24 mouse cellular contexts compared by ENCODE assay signal in genomic region chr11:80159018-80159417, GRCm38 (mm10). TPM values are rescaled to one million over a fixed set of nuclear protein-coding genes. Genes with fewer than 3 reads are reported as not detected.
A peak's percentile ranks its signal among the peaks of the same experiment; 100 is the strongest.
DNase-seq lines count a peak whose midpoint lies in the region; ATAC-seq and TF ChIP-seq lines count a peak whose summit lies in the region.
"Had no signal": no experiment of that assay in that cellular context is flagged by ENCODE, and none has a peak within 500 bp of the region (broad histone marks: within the 10 kb centered on the region; RNA-seq: fewer than 3 reads in every experiment).

No protein-coding gene starts in this region.

- DNase-seq in liver, embryonic 11.5 days (ENCODE audit: low spot score): no peak
- DNase-seq in liver, embryonic 14.5 days (ENCODE audit: low read depth in 3 of 3, low spot score in 3 of 3): no peak
- DNase-seq in adipocyte (ENCODE audit: low spot score): no peak
- DNase-seq in kidney, postnatal 14 days: no peak
- no peak for DNase-seq in limb, embryonic 10.5 days (ENCODE audit: low spot score)
- DNase-seq: adrenal gland, adult 2 months; adrenal gland, postnatal 36 days; cerebellum, adult 18-20 months; cerebellum, postnatal 10 days; kidney, adult 11 months; kidney, postnatal 4 days; lung, adult 2 months; lung, postnatal 10 days had no signal

- no peak for TF ChIP-seq EP300 in liver, embryonic 14.5 days (IDR thresholded peaks at IDR 0.05; ENCODE audit: low read depth)

- H3K4me2 ChIP-seq in liver, embryonic 12.5 days: no peak overlapping the region
- no peak overlapping the region for H3K4me2 ChIP-seq in liver, embryonic 11.5 days
- no peak overlapping the region for H3K4me2 ChIP-seq in liver, embryonic 14.5 days (ENCODE audit: low read depth)
- no peak overlapping the region for H3K4me2 ChIP-seq in stomach, embryonic 15.5 days
- H3K4me2 ChIP-seq: heart, embryonic 15.5 days; hindbrain, embryonic 12.5 days; midbrain, embryonic 13.5 days; neural tube, embryonic 13.5 days had no signal

- H3K4me3 ChIP-seq in liver, embryonic 12.5 days: no peak overlapping the region
- H3K4me3 ChIP-seq in liver, embryonic 11.5 days (ENCODE audit: low read depth, low read length): no peak overlapping the region
- no peak overlapping the region for H3K4me3 ChIP-seq in liver, embryonic 14.5 days (ENCODE audit: insufficient read depth in 1 of 2, low read depth in 2 of 2, low read length in 2 of 2)
- no peak overlapping the region for H3K4me3 ChIP-seq in stomach, embryonic 15.5 days (replicated peaks)
- H3K4me3 ChIP-seq in limb, embryonic 10.5 days: no peak overlapping the region
- H3K4me3 ChIP-seq: erythroblast, embryonic 14.5 days; heart, embryonic 15.5 days; hindbrain, embryonic 12.5 days; midbrain, embryonic 13.5 days; neural tube, embryonic 13.5 days had no signal

- no peak overlapping the region; the same call in 1 of the 2 replicates for H3K27ac ChIP-seq in liver, embryonic 12.5 days
- no peak overlapping the region for H3K27ac ChIP-seq in liver, embryonic 11.5 days (ENCODE audit: low read depth, low read length)
- H3K27ac ChIP-seq in liver, embryonic 14.5 days: no peak overlapping the region
- H3K27ac ChIP-seq in stomach, embryonic 15.5 days: no peak overlapping the region
- no peak overlapping the region for H3K27ac ChIP-seq in limb, embryonic 10.5 days
- H3K27ac ChIP-seq: heart, embryonic 15.5 days; hindbrain, embryonic 12.5 days; hindbrain, postnatal 0 days; macrophage; midbrain, embryonic 13.5 days; neural tube, embryonic 13.5 days had no signal

- no peak overlapping the region for H3K9ac ChIP-seq in liver, embryonic 12.5 days
- no peak overlapping the region for H3K9ac ChIP-seq in liver, embryonic 11.5 days (ENCODE audit: low read depth, low read length)
- H3K9ac ChIP-seq in liver, embryonic 14.5 days (replicated peaks): no peak overlapping the region
- H3K9ac ChIP-seq in stomach, embryonic 15.5 days: no peak overlapping the region
- H3K9ac ChIP-seq: heart, embryonic 15.5 days; hindbrain, embryonic 12.5 days; midbrain, embryonic 13.5 days; neural tube, embryonic 13.5 days had no signal

- peaks cover 41% of the 10 kb centered on the region for H3K27me3 ChIP-seq in liver, embryonic 12.5 days (replicated peaks)
- H3K27me3 ChIP-seq in liver, embryonic 11.5 days (replicated peaks; ENCODE audit: control insufficient read depth, insufficient read depth, low read length): peaks cover 14% of the 10 kb centered on the region
- peaks cover 10% of the 10 kb centered on the region for H3K27me3 ChIP-seq in liver, embryonic 14.5 days (ENCODE audit: control insufficient read depth, insufficient read depth, low read length)
- H3K27me3 ChIP-seq in stomach, embryonic 15.5 days (replicated peaks): peaks cover 14% of the 10 kb centered on the region
- peaks cover 49% of the 10 kb centered on the region for H3K27me3 ChIP-seq in limb, embryonic 10.5 days (ENCODE audit: low read depth, poor library complexity, severe bottlenecking)

- no peaks in the 10 kb centered on the region for H3K9me3 ChIP-seq in liver, embryonic 12.5 days (replicated peaks)
- H3K9me3 ChIP-seq in liver, embryonic 11.5 days (ENCODE audit: control insufficient read depth, low read length): no peaks in the 10 kb centered on the region
- H3K9me3 ChIP-seq in liver, embryonic 14.5 days (ENCODE audit: control insufficient read depth, low read length): no peaks in the 10 kb centered on the region
- H3K9me3 ChIP-seq in stomach, embryonic 15.5 days: no peaks in the 10 kb centered on the region
- no peaks in the 10 kb centered on the region for H3K9me3 ChIP-seq in limb, embryonic 10.5 days (replicated peaks)
- H3K9me3 ChIP-seq: heart, embryonic 15.5 days; hindbrain, embryonic 12.5 days; midbrain, embryonic 13.5 days; neural tube, embryonic 13.5 days had no signal

- no peak for TF ChIP-seq CTCF in liver, embryonic 14.5 days (IDR thresholded peaks at IDR 0.05; ENCODE audit: low read depth)

- H3K4me1 ChIP-seq in liver, embryonic 12.5 days: peaks cover 7% of the 10 kb centered on the region
- H3K4me1 ChIP-seq in liver, embryonic 11.5 days (replicated peaks; ENCODE audit: control insufficient read depth, insufficient read depth, low read length): no peaks in the 10 kb centered on the region; the same call in 1 of the 2 replicates
- no peaks in the 10 kb centered on the region; a peak in 1 of 4 replicates for H3K4me1 ChIP-seq in liver, embryonic 14.5 days (replicated peaks; ENCODE audit: control insufficient read depth in 2 of 2, insufficient read depth in 2 of 2, low read length in 1 of 2)
- H3K4me1 ChIP-seq in stomach, embryonic 15.5 days: peaks cover 7% of the 10 kb centered on the region; the same call in 1 of the 2 replicates
- peaks cover 7% of the 10 kb centered on the region for H3K4me1 ChIP-seq in limb, embryonic 10.5 days

- WGBS in liver, embryonic 12.5 days (ENCODE audit: insufficient replicate concordance): 67% methylated on average over 7 of the region's 7 CpGs
- 74% methylated on average over 7 of the region's 7 CpGs for WGBS in liver, embryonic 11.5 days
- WGBS in liver, embryonic 14.5 days (ENCODE audit: insufficient replicate concordance): 60% methylated on average over 7 of the region's 7 CpGs
- 69% methylated on average over 7 of the region's 7 CpGs for WGBS in stomach, embryonic 15.5 days
- WGBS in limb, embryonic 10.5 days: 86% methylated on average over 7 of the region's 7 CpGs

- H3K36me3 ChIP-seq in liver, embryonic 12.5 days: no peaks in the 10 kb centered on the region
- H3K36me3 ChIP-seq in liver, embryonic 11.5 days (ENCODE audit: control insufficient read depth, insufficient read depth, low read length): no peaks in the 10 kb centered on the region
- no peaks in the 10 kb centered on the region for H3K36me3 ChIP-seq in liver, embryonic 14.5 days (replicated peaks; ENCODE audit: control insufficient read depth, insufficient read depth, low read depth)
- no peaks in the 10 kb centered on the region for H3K36me3 ChIP-seq in stomach, embryonic 15.5 days
- no peaks in the 10 kb centered on the region for H3K36me3 ChIP-seq in limb, embryonic 10.5 days
- H3K36me3 ChIP-seq: heart, embryonic 15.5 days; hindbrain, embryonic 12.5 days; midbrain, embryonic 13.5 days; neural tube, embryonic 13.5 days had no signal

- ATAC-seq in liver, embryonic 12.5 days: peak; percentile 55
- ATAC-seq in liver, embryonic 11.5 days (replicated peaks; ENCODE audit: low FRiP score): no peak
- peak; percentile 51 for ATAC-seq in liver, embryonic 14.5 days (ENCODE audit: insufficient read depth)
- ATAC-seq in stomach, embryonic 15.5 days (ENCODE audit: insufficient read depth, low FRiP score, low read depth): peak; percentile 65; the same call in 1 of the 2 replicates
- ATAC-seq: CD4-positive, CD25-positive, alpha-beta regulatory T cell, adult 4 months; forebrain, embryonic 16.5 days; hindbrain, postnatal 0 days; midbrain, embryonic 13.5 days had no signal

RNA-seq across cellular contexts. Expression of gene Adap2, which starts 5.1 kb away (rescaled TPM):
- 2.7 and 2.8 TPM in 2 replicates for polyA plus RNA-seq in liver, embryonic 12.5 days (2016; fragmentation: Nextera tagmentation; extraction: Ambion mirVana)
- polyA plus RNA-seq in liver, embryonic 11.5 days (2014; fragmentation: Nextera tagmentation; extraction: Ambion mirVana): 2.6 and 2.7 TPM in 2 replicates
- polyA plus RNA-seq in liver, embryonic 14.5 days (2012; rRNA removed): 1.5 and 2.4 TPM in 2 replicates
- polyA plus RNA-seq in liver, embryonic 14.5 days (2014; fragmentation: Nextera tagmentation; extraction: Ambion mirVana): 3.9 and 4.7 TPM in 2 replicates
- 4.2 and 4.7 TPM in 2 replicates for polyA plus RNA-seq in stomach, embryonic 15.5 days (2015; fragmentation: Nextera tagmentation; extraction: Ambion mirVana)
- 0.21 and 0.46 TPM in 2 replicates for polyA plus RNA-seq in limb, embryonic 10.5 days (2016; fragmentation: Nextera tagmentation; extraction: Ambion mirVana)
- polyA plus RNA-seq: erythroblast, embryonic 14.5 days had no signal

RNA-seq across cellular contexts. Expression of gene Tefm, which starts 17.0 kb away (rescaled TPM):
- polyA plus RNA-seq in liver, embryonic 12.5 days (2016; fragmentation: Nextera tagmentation; extraction: Ambion mirVana): 18.2 and 22.4 TPM in 2 replicates
- 31.9 and 35.2 TPM in 2 replicates for polyA plus RNA-seq in liver, embryonic 11.5 days (2014; fragmentation: Nextera tagmentation; extraction: Ambion mirVana)
- polyA plus RNA-seq in liver, embryonic 14.5 days (2012; rRNA removed): 6.1 and 7.5 TPM in 2 replicates
- 12.5 and 14.2 TPM in 2 replicates for polyA plus RNA-seq in liver, embryonic 14.5 days (2014; fragmentation: Nextera tagmentation; extraction: Ambion mirVana)
- polyA plus RNA-seq in stomach, embryonic 15.5 days (2015; fragmentation: Nextera tagmentation; extraction: Ambion mirVana): 26.5 and 27.8 TPM in 2 replicates
- polyA plus RNA-seq in limb, embryonic 10.5 days (2016; fragmentation: Nextera tagmentation; extraction: Ambion mirVana): 33.0 and 40.4 TPM in 2 replicates
- polyA plus RNA-seq: erythroblast, embryonic 14.5 days had no signal

RNA-seq across cellular contexts. Expression of gene Rnf135, which starts 24.6 kb away (rescaled TPM):
- polyA plus RNA-seq in liver, embryonic 12.5 days (2016; fragmentation: Nextera tagmentation; extraction: Ambion mirVana): 4.2 and 5.0 TPM in 2 replicates
- 5.7 and 5.9 TPM in 2 replicates for polyA plus RNA-seq in liver, embryonic 11.5 days (2014; fragmentation: Nextera tagmentation; extraction: Ambion mirVana)
- 1.7 and 2.2 TPM in 2 replicates for polyA plus RNA-seq in liver, embryonic 14.5 days (2012; rRNA removed)
- 2.5 and 3.4 TPM in 2 replicates for polyA plus RNA-seq in liver, embryonic 14.5 days (2014; fragmentation: Nextera tagmentation; extraction: Ambion mirVana)
- polyA plus RNA-seq in stomach, embryonic 15.5 days (2015; fragmentation: Nextera tagmentation; extraction: Ambion mirVana): 10.3 and 12.5 TPM in 2 replicates
- polyA plus RNA-seq in limb, embryonic 10.5 days (2016; fragmentation: Nextera tagmentation; extraction: Ambion mirVana): 4.2 and 5.0 TPM in 2 replicates

RNA-seq across cellular contexts. Expression of gene Rhot1, which starts 49.8 kb away (rescaled TPM):
- polyA plus RNA-seq in liver, embryonic 12.5 days (2016; fragmentation: Nextera tagmentation; extraction: Ambion mirVana): 36.7 and 36.9 TPM in 2 replicates
- polyA plus RNA-seq in liver, embryonic 11.5 days (2014; fragmentation: Nextera tagmentation; extraction: Ambion mirVana): 49.4 and 54.7 TPM in 2 replicates
- polyA plus RNA-seq in liver, embryonic 14.5 days (2012; rRNA removed): 8.3 and 11.6 TPM in 2 replicates
- 21.6 and 25.6 TPM in 2 replicates for polyA plus RNA-seq in liver, embryonic 14.5 days (2014; fragmentation: Nextera tagmentation; extraction: Ambion mirVana)
- 47.7 and 49.0 TPM in 2 replicates for polyA plus RNA-seq in stomach, embryonic 15.5 days (2015; fragmentation: Nextera tagmentation; extraction: Ambion mirVana)
- polyA plus RNA-seq in limb, embryonic 10.5 days (2016; fragmentation: Nextera tagmentation; extraction: Ambion mirVana): 51.9 and 53.4 TPM in 2 replicates
